Mouse (Mus musculus) heart, adult 2 months (tissue): ENCODE results near the gene Mpp2. TPM values are rescaled to one million over a fixed set of nuclear protein-coding genes. Genes with fewer than 3 reads are reported as not detected.

Source experiments
- DNase-seq, 2 experiments: peaks; one replicate each; pipeline ENCODE4 v3.0.0; 2021
- H3K27ac ChIP-seq: fragments of 200-600 bp; 2 replicates; pipeline ENCODE4 v1.8.1; 2022
- H3K27me3 ChIP-seq: fragments of 200-500 bp; 2 replicates; pipeline ENCODE4 v1.6.1; 2012; ENCODE audit warnings: mild to moderate bottlenecking, low read length, inconsistent platforms, mixed read lengths; ENCODE audit not compliant: control insufficient read depth, insufficient read depth
- H3K36me3 ChIP-seq: fragments of 200-500 bp; 2 replicates; pipeline ENCODE4 v1.6.1; 2012; ENCODE audit warnings: low read length, inconsistent platforms; ENCODE audit not compliant: control insufficient read depth, insufficient read depth
- H3K4me1 ChIP-seq: fragments of 200-500 bp; 2 replicates; pipeline ENCODE4 v1.6.1; 2011; ENCODE audit warnings: low read length; ENCODE audit not compliant: control insufficient read depth, insufficient read depth
- H3K4me3 ChIP-seq: fragments of 200-600 bp; 2 replicates; pipeline ENCODE4 v1.8.1; 2022
- H3K79me2 ChIP-seq: fragments of 200-500 bp; replicated peaks from 2 replicates; pipeline ENCODE4 v1.6.1; 2012; ENCODE audit warnings: mild to moderate bottlenecking, inconsistent platforms, low read length, moderate library complexity, mixed read lengths; ENCODE audit not compliant: control insufficient read depth, insufficient read depth
- H3K9ac ChIP-seq: fragments of 200-500 bp; 2 replicates; pipeline ENCODE4 v1.6.1; 2012; ENCODE audit warnings: low read depth, mild to moderate bottlenecking, control low read depth, inconsistent platforms, low read length, mixed read lengths
- CTCF ChIP-seq: fragments of 200-600 bp; IDR thresholded peaks from 2 replicates; pipeline ENCODE4 v1.8.1; 2022; ENCODE audit warnings: antibody characterized with exemption, mild to moderate bottlenecking, moderate library complexity
- EP300 ChIP-seq: fragments of 200-500 bp; IDR thresholded peaks from 2 replicates; pipeline ENCODE4 v1.6.1; 2011; ENCODE audit warnings: low read depth, low read length, control low read depth; ENCODE audit not compliant: insufficient read depth
- POLR2A ChIP-seq: fragments of 200-500 bp; IDR thresholded peaks from 2 replicates; pipeline ENCODE4 v1.6.1; 2011; ENCODE audit warnings: mild to moderate bottlenecking, low read depth, low read length, control low read depth; ENCODE audit not compliant: insufficient read depth
- WGBS: fragments of 180-500 bp; shearing (Covaris S2); methylation state at CpG from one replicate; pipeline ENCODE4 v1.1.7; 2018; 5-methylcytosine and 5-hydroxymethylcytosine counted together
- intact Hi-C: fragments of 180-260 bp; cut with DNase I; formaldehyde crosslinking; loops from one replicate; pipeline ENCODE4 v1.15.1; 2025
- polyA plus RNA-seq: library from polyadenylated mRNA; depleted of rRNA; stranded (reverse); fragments of >200 nt; gene quantifications from 2 replicates; pipeline ENCODE4 v1.2.3, GENCODE M21; 2012
- total RNA-seq, 2 experiments: library from RNA; stranded (reverse); gene quantifications; 2 replicates each; pipeline ENCODE4 v1.2.3; 2021

Mpp2 gene
- total and polyA plus RNA-seq, 3 experiments: 2.3 to 5.3 (median 2.6) TPM

GRCm38 (mm10) chr11:102069633-102070032 is 18.7 kb downstream of the Mpp2 start:
- H3K4me3 ChIP-seq: no peak overlapping the region
- H3K4me1 ChIP-seq: no peaks in the 10 kb centered on the region
- 78% methylated on average over 11 of the region's 11 CpGs for WGBS
- H3K27ac ChIP-seq: no peak overlapping the region
- no peaks in the 10 kb centered on the region for H3K79me2 ChIP-seq
- no peaks in the 10 kb centered on the region for H3K36me3 ChIP-seq
- intact Hi-C loops: no loop called here
- TF ChIP-seq EP300: no peak
- no peak for TF ChIP-seq POLR2A
- no peak for TF ChIP-seq CTCF
- DNase-seq: no peak
- H3K27me3 ChIP-seq: no peaks in the 10 kb centered on the region
- no peak overlapping the region for H3K9ac ChIP-seq

- no peak for DNase-seq
- Histone ChIP-seq H3K4me3 (no peak overlapping the region), H3K9ac (no peak overlapping the region), H3K36me3 (no peaks in the 10 kb centered on the region), H3K4me1 (no peaks in the 10 kb centered on the region), H3K27ac (no peak overlapping the region), H3K79me2 (no peaks in the 10 kb centered on the region), H3K27me3 (no peaks in the 10 kb centered on the region)
- intact Hi-C loops: no loop called here
- 69% methylated on average over 2 of the region's 2 CpGs for WGBS
- no peak for TF ChIP-seq POLR2A
- TF ChIP-seq CTCF: peak; percentile 54
These were observed 19.3 kb downstream of the Mpp2 start for GRCm38 (mm10) chr11:102068969-102069368.

GRCm38 (mm10) chr11:102063076-102063475 is 25.2 kb downstream of the Mpp2 start:
- Histone ChIP-seq H3K4me3 (no peak overlapping the region), H3K9ac (no peak overlapping the region), H3K27me3 (no peaks in the 10 kb centered on the region), H3K4me1 (no peaks in the 10 kb centered on the region; the same call in 1 of the 2 replicates), H3K36me3 (no peaks in the 10 kb centered on the region), H3K27ac (no peak overlapping the region), H3K79me2 (no peaks in the 10 kb centered on the region)
- 88% methylated on average over 13 of the region's 13 CpGs for WGBS
- no peak for DNase-seq
- intact Hi-C loops: no loop called here
- TF ChIP-seq CTCF (no peak), EP300 (no peak), POLR2A (no peak)

GRCm38 (mm10) chr11:102061941-102062473 is 26.3 kb downstream of the Mpp2 start:
- H3K27me3 ChIP-seq: no peaks in the 10 kb centered on the region
- DNase-seq: no peak
- no peaks in the 10 kb centered on the region for H3K79me2 ChIP-seq
- H3K4me3 ChIP-seq: no peak overlapping the region
- H3K9ac ChIP-seq: no peak overlapping the region
- no peaks in the 10 kb centered on the region for H3K36me3 ChIP-seq
- intact Hi-C loops: loop anchor here (1.0 to 2.0 kb wide), 3 partner anchors 26 to 76 kb away; partner anchors contain the start of gene Mpp2
- H3K27ac ChIP-seq: no peak overlapping the region
- 67% methylated on average over 16 of the region's 16 CpGs for WGBS
- no peaks in the 10 kb centered on the region; the same call in 1 of the 2 replicates for H3K4me1 ChIP-seq
- TF ChIP-seq EP300 (no peak), POLR2A (no peak), CTCF (no peak)

- TF ChIP-seq POLR2A (no peak), EP300 (peak; percentile 72; the same call in 1 of the 2 replicates), CTCF (no peak)
- H3K4me3 ChIP-seq: peak overlapping the region; percentile 18; the same call in 1 of the 2 replicates
- H3K4me1 ChIP-seq: no peaks in the 10 kb centered on the region; the same call in 1 of the 2 replicates
- no peaks in the 10 kb centered on the region for H3K27me3 ChIP-seq
- H3K36me3 ChIP-seq: no peaks in the 10 kb centered on the region
- DNase-seq: peak; percentile 75 to 81
- no peak overlapping the region for H3K9ac ChIP-seq
- intact Hi-C loops: loop anchor here (1.0 to 2.0 kb wide), 3 partner anchors 27 to 77 kb away; partner anchors contain the start of gene Mpp2
- H3K79me2 ChIP-seq: no peaks in the 10 kb centered on the region
- WGBS: 13% methylated on average over 23 of the region's 23 CpGs
- no peak overlapping the region for H3K27ac ChIP-seq
These were observed 26.9 kb downstream of the Mpp2 start for GRCm38 (mm10) chr11:102061236-102061940.

GRCm38 (mm10) chr11:102053847-102054246 is 34.5 kb downstream of the Mpp2 start:
- Histone ChIP-seq H3K4me3 (no peak overlapping the region), H3K36me3 (peaks cover 16% of the 10 kb centered on the region; the same call in 1 of the 2 replicates), H3K4me1 (peaks cover 28% of the 10 kb centered on the region), H3K9ac (no peak overlapping the region), H3K27me3 (no peaks in the 10 kb centered on the region), H3K79me2 (no peaks in the 10 kb centered on the region), H3K27ac (peak overlapping the region; percentile 84)
- peak; percentile 52 to 71 for DNase-seq
- intact Hi-C loops: no loop called here
- 0 out of 2 replicates have a peak, but pooled peaks have one; percentile 33 for TF ChIP-seq POLR2A
- TF ChIP-seq EP300: no peak
- TF ChIP-seq CTCF: peak; percentile 75
- WGBS: 25% methylated on average over 9 of the region's 9 CpGs
